ENCODE assay signal across 17 mouse cellular contexts in the genomic region with DNA sequence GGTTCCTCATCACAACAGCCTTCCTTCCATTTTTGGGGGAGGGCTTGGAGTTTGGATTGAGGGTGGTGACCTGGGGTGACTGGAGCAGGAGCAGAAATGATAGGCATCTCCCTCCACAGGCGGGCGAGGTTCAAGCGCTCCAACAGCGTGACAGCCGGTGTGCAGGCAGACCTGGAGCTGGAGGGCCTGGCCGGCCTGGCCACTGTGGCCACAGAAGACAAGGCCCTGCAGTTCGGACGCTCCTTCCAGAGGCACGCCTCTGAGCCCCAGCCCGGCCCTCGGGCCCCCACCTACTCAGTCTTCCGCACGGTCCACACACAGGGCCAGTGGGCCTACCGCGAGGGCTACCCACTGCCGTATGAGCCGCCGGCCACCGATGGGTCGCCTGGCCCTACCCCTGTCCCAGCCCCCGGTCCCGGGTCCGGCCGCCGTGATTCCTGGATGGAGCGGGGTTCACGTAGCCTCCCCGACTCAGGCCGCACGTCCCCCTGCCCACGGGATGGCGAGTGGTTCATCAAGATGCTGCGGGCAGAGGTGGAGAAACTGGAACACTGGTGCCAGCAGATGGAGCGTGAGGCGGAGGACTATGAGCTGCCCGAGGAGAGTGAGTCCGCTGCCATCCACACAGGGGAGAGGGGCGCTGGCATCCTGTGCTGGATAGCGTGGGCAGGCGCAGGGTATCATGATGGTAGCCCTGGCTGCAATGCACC. TPM values are rescaled to one million over a fixed set of nuclear protein-coding genes. Genes with fewer than 3 reads are reported as not detected.
A peak's percentile ranks its signal among the peaks of the same experiment; 100 is the strongest.
DNase-seq lines count a peak whose midpoint lies in the region; ATAC-seq and TF ChIP-seq lines count a peak whose summit lies in the region.
"Had no signal": no experiment of that assay in that cellular context is flagged by ENCODE, and none has a peak within 500 bp of the region (broad histone marks: within the 10 kb centered on the region; RNA-seq: fewer than 3 reads in every experiment).

No protein-coding gene starts in this region.

- H3K27ac ChIP-seq in intestine, postnatal 0 days (ENCODE audit: low read depth, low read length) = no peak overlapping the region
- H3K27ac ChIP-seq in intestine, embryonic 16.5 days (ENCODE audit: low read length) = no peak overlapping the region
- H3K27ac ChIP-seq in forebrain, embryonic 15.5 days (replicated peaks) = peak overlapping the region; percentile 92
- peak overlapping the region; percentile 90 for H3K27ac ChIP-seq in midbrain, embryonic 12.5 days (replicated peaks)
- H3K27ac ChIP-seq: kidney, embryonic 15.5 days; limb, embryonic 12.5 days; lung, embryonic 15.5 days had no signal

- no peaks in the 10 kb centered on the region for H3K36me3 ChIP-seq in intestine, postnatal 0 days (ENCODE audit: control insufficient read depth, insufficient read depth)
- no peaks in the 10 kb centered on the region for H3K36me3 ChIP-seq in intestine, embryonic 16.5 days (ENCODE audit: control insufficient read depth, insufficient read depth, low read length)
- H3K36me3 ChIP-seq in G1E (replicated peaks) = no peaks in the 10 kb centered on the region
- no peaks in the 10 kb centered on the region for H3K36me3 ChIP-seq in forebrain, embryonic 15.5 days
- no peaks in the 10 kb centered on the region for H3K36me3 ChIP-seq in midbrain, embryonic 12.5 days
- H3K36me3 ChIP-seq: kidney, embryonic 15.5 days; limb, embryonic 12.5 days; lung, embryonic 15.5 days had no signal

- ATAC-seq in intestine, postnatal 0 days = 0 out of 2 replicates have a peak, but pooled peaks have one; percentile 2
- no peak for ATAC-seq in intestine, embryonic 16.5 days
- ATAC-seq in G1E (ENCODE audit: extremely low read depth, insufficient number of reproducible peaks, low FRiP score, poor library complexity, severe bottlenecking) = no peak
- ATAC-seq in forebrain, embryonic 15.5 days (replicated peaks) = no peak
- ATAC-seq in midbrain, embryonic 12.5 days (ENCODE audit: low FRiP score, low read depth) = no peak

- 78% methylated on average over 40 of the region's 40 CpGs for WGBS in intestine, postnatal 0 days
- 85% methylated on average over 40 of the region's 40 CpGs for WGBS in intestine, embryonic 16.5 days
- WGBS in forebrain, embryonic 15.5 days = 90% methylated on average over 39 of the region's 40 CpGs
- 89% methylated on average over 40 of the region's 40 CpGs for WGBS in midbrain, embryonic 12.5 days

- H3K4me1 ChIP-seq in intestine, postnatal 0 days (replicated peaks; ENCODE audit: control insufficient read depth, insufficient read depth, low read length) = peaks cover 5% of the 10 kb centered on the region; the same call in 1 of the 2 replicates
- peaks cover 7% of the 10 kb centered on the region for H3K4me1 ChIP-seq in intestine, embryonic 16.5 days (ENCODE audit: control insufficient read depth, insufficient read depth, low read length)
- no peaks in the 10 kb centered on the region; the same call in 1 of the 2 replicates for H3K4me1 ChIP-seq in G1E (ENCODE audit: insufficient read depth, low read depth, low read length)
- peaks cover 32% of the 10 kb centered on the region for H3K4me1 ChIP-seq in forebrain, embryonic 15.5 days
- peaks cover 35% of the 10 kb centered on the region for H3K4me1 ChIP-seq in midbrain, embryonic 12.5 days

- no peak for DNase-seq in G1E (ENCODE audit: low spot score)
- no peak for DNase-seq in layer of hippocampus, postnatal 10 days (ENCODE audit: low spot score in 2 of 2)
- DNase-seq in spleen, adult 12 weeks (ENCODE audit: low spot score) = no peak
- no peak for DNase-seq in urinary bladder, postnatal 25 days (ENCODE audit: low spot score)
- DNase-seq: embryo, embryonic 11 days; heart, postnatal 4 days; layer of hippocampus, adult 9-11 months; right cerebral cortex, postnatal 14 days had no signal

- H3K9ac ChIP-seq in intestine, postnatal 0 days (ENCODE audit: low read depth, low read length) = no peak overlapping the region
- H3K9ac ChIP-seq in intestine, embryonic 16.5 days (ENCODE audit: low read depth, low read length) = no peak overlapping the region
- no peak overlapping the region for H3K9ac ChIP-seq in forebrain, embryonic 15.5 days (replicated peaks)
- H3K9ac ChIP-seq in midbrain, embryonic 12.5 days (replicated peaks) = no peak overlapping the region
- H3K9ac ChIP-seq: kidney, embryonic 15.5 days; limb, embryonic 12.5 days; lung, embryonic 15.5 days had no signal

- no peak overlapping the region for H3K4me2 ChIP-seq in intestine, postnatal 0 days (replicated peaks; ENCODE audit: low read depth)
- H3K4me2 ChIP-seq in intestine, embryonic 16.5 days (ENCODE audit: low read depth, low read length) = no peak overlapping the region
- H3K4me2 ChIP-seq in forebrain, embryonic 15.5 days (replicated peaks) = no peak overlapping the region
- H3K4me2 ChIP-seq in midbrain, embryonic 12.5 days (replicated peaks) = no peak overlapping the region
- H3K4me2 ChIP-seq: heart, embryonic 11.5 days; kidney, embryonic 15.5 days; limb, embryonic 12.5 days; lung, embryonic 15.5 days had no signal

- H3K9me3 ChIP-seq in intestine, postnatal 0 days (ENCODE audit: control insufficient read depth) = no peaks in the 10 kb centered on the region
- H3K9me3 ChIP-seq in intestine, embryonic 16.5 days (ENCODE audit: control insufficient read depth, low read length) = no peaks in the 10 kb centered on the region
- H3K9me3 ChIP-seq in G1E (replicated peaks) = peaks cover 12% of the 10 kb centered on the region
- H3K9me3 ChIP-seq in forebrain, embryonic 15.5 days = no peaks in the 10 kb centered on the region
- no peaks in the 10 kb centered on the region for H3K9me3 ChIP-seq in midbrain, embryonic 12.5 days
- H3K9me3 ChIP-seq: kidney, embryonic 15.5 days; limb, embryonic 12.5 days; lung, embryonic 15.5 days had no signal

- H3K27me3 ChIP-seq in intestine, postnatal 0 days (replicated peaks; ENCODE audit: control insufficient read depth, insufficient read depth, low read length) = peaks cover 17% of the 10 kb centered on the region
- peaks cover 14% of the 10 kb centered on the region for H3K27me3 ChIP-seq in intestine, embryonic 16.5 days (replicated peaks; ENCODE audit: control insufficient read depth, insufficient read depth, low read length)
- no peaks in the 10 kb centered on the region; the same call in 1 of the 2 replicates for H3K27me3 ChIP-seq in G1E (ENCODE audit: insufficient read depth, low read length)
- H3K27me3 ChIP-seq in forebrain, embryonic 15.5 days = no peaks in the 10 kb centered on the region
- H3K27me3 ChIP-seq in midbrain, embryonic 12.5 days = peaks cover 31% of the 10 kb centered on the region

- TF ChIP-seq CTCF in intestine, postnatal 0 days (IDR thresholded peaks at IDR 0.05; ENCODE audit: low read depth) = no peak
- TF ChIP-seq CTCF in G1E (IDR thresholded peaks at IDR 0.05; ENCODE audit: low read depth, low read length) = no peak

- no peak overlapping the region for H3K4me3 ChIP-seq in intestine, postnatal 0 days (ENCODE audit: low read depth, low read length)
- H3K4me3 ChIP-seq in intestine, embryonic 16.5 days (ENCODE audit: low read length) = no peak overlapping the region
- 0 out of 2 replicates have a peak overlapping the region, but pooled peaks have one; percentile 16 for H3K4me3 ChIP-seq in G1E (ENCODE audit: low read depth, low read length)
- no peak overlapping the region for H3K4me3 ChIP-seq in forebrain, embryonic 15.5 days
- H3K4me3 ChIP-seq in midbrain, embryonic 12.5 days = no peak overlapping the region
- H3K4me3 ChIP-seq: erythroblast, embryonic 14.5 days; kidney, embryonic 15.5 days; limb, embryonic 12.5 days; lung, embryonic 15.5 days had no signal

RNA-seq across cellular contexts. Expression of a gene that starts 10.0 kb away (rescaled TPM):
- polyA plus RNA-seq in intestine, postnatal 0 days (2015; fragmentation: Nextera tagmentation; extraction: Ambion mirVana) = 42.4 and 44.9 TPM in 2 replicates
- 56.1 and 63.3 TPM in 2 replicates for polyA plus RNA-seq in intestine, embryonic 16.5 days (2015; fragmentation: Nextera tagmentation; extraction: Ambion mirVana)
- total RNA-seq in G1E (2014; fragmentation: Nextera tagmentation) (20.4 and 30.8 TPM in 2 replicates), G1E (2017) (47.1 and 47.8 TPM in 2 replicates)
- 37.1 and 41.1 TPM in 2 replicates for polyA plus RNA-seq in G1E (2012)
- polyA plus RNA-seq in forebrain, embryonic 15.5 days (2015; fragmentation: Nextera tagmentation; extraction: Ambion mirVana) = 52.2 and 53.8 TPM in 2 replicates
- polyA plus RNA-seq in midbrain, embryonic 12.5 days (2016; fragmentation: Nextera tagmentation; extraction: Ambion mirVana) = 41.7 and 50.3 TPM in 2 replicates
- 10 to 100 TPM; 41.1 to 45.5 TPM for total RNA-seq in layer of hippocampus, postnatal 10 days (2021)

Comparison
In these comparisons a context has a peak if more than half of its experiments do, and no peak if none do; other contexts are left out.
1. H3K27ac ChIP-seq: peak in forebrain, embryonic 15.5 days (single experiment) and midbrain, embryonic 12.5 days (single experiment); none in intestine, postnatal 0 days (single experiment) and intestine, embryonic 16.5 days (single experiment).